Mouse (Mus musculus) olfactory bulb, adult 2 months (tissue): Measurements from ENCODE around the gene Tfr2. TPM values are rescaled to one million over a fixed set of nuclear protein-coding genes. Genes with fewer than 3 reads are reported as not detected.

ENCODE experiments used
- H3K27ac ChIP-seq: fragments of 200-500 bp; 2 replicates; pipeline ENCODE4 v1.5.1; 2012; ENCODE audit warnings: low read depth, low read length; ENCODE audit not compliant: insufficient read depth
- H3K4me1 ChIP-seq: fragments of 200-500 bp; 2 replicates; pipeline ENCODE4 v1.6.1; 2012; ENCODE audit warnings: low read length; ENCODE audit not compliant: control insufficient read depth, insufficient read depth
- H3K4me3 ChIP-seq: fragments of 200-500 bp; 2 replicates; pipeline ENCODE4 v1.5.1; 2012; ENCODE audit warnings: mild to moderate bottlenecking, low read depth, low read length, moderate library complexity; ENCODE audit not compliant: insufficient read depth
- CTCF ChIP-seq: fragments of 200-500 bp; IDR thresholded peaks from 2 replicates; pipeline ENCODE4 v1.5.1; 2012; ENCODE audit warnings: low read depth, mild to moderate bottlenecking, low read length, moderate library complexity; ENCODE audit not compliant: insufficient read depth
- POLR2A ChIP-seq: fragments of 200-500 bp; IDR thresholded peaks from 2 replicates; pipeline ENCODE4 v1.6.1; 2012; ENCODE audit warnings: mild to moderate bottlenecking, low read depth, low read length, moderate library complexity; ENCODE audit not compliant: insufficient read depth
- WGBS: fragments of 180-500 bp; shearing (Covaris S2); methylation state at CpG from one replicate; pipeline ENCODE4 v1.1.7; 2018; 5-methylcytosine and 5-hydroxymethylcytosine counted together
- polyA plus RNA-seq: library from polyadenylated mRNA; stranded (reverse); fragments of >200 nt; gene quantifications from 2 replicates; pipeline ENCODE4 v1.2.4, GENCODE M21; 2012; ENCODE audit warnings: low replicate concordance; ENCODE audit not compliant: missing spikeins, insufficient read depth, insufficient read length

Gene Tfr2
- polyA plus RNA-seq, 1 experiment, result not detected

DNA sequence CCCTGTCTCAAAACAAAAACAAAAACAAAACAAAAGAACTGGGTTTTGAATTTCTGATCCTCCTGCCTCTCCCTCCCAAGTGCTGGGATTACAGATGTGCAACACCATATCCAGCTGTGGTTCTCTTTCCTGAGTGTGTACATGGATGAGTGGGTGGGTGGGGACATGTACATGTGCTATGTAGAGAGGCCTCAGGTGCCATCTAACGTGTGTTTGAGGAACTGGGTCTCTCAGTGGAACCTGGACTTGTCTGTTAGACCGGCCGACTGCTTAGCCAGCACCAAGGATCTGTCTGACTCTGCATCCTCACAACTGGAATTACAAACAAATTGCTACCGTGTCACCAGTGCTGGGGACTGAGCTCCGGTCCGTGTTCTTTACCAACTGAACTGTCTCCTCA lies 28.0 kb downstream of the Tfr2 start:
- no peak overlapping the region for H3K27ac ChIP-seq
- 96% methylated on average over 6 of the region's 6 CpGs for WGBS
- no peak overlapping the region for H3K4me3 ChIP-seq
- no peak for TF ChIP-seq POLR2A
- no peak for TF ChIP-seq CTCF
- peaks cover 9% of the 10 kb centered on the region for H3K4me1 ChIP-seq

GRCm38 (mm10) chr5:137598100-137598826 lies 28.6 kb downstream of the Tfr2 start:
- TF ChIP-seq POLR2A (no peak), CTCF (no peak)
- H3K4me1 ChIP-seq, result peaks cover 9% of the 10 kb centered on the region
- H3K4me3 ChIP-seq, result no peak overlapping the region
- no peak overlapping the region for H3K27ac ChIP-seq
- WGBS, result 84% methylated on average over 2 of the region's 2 CpGs

DNA sequence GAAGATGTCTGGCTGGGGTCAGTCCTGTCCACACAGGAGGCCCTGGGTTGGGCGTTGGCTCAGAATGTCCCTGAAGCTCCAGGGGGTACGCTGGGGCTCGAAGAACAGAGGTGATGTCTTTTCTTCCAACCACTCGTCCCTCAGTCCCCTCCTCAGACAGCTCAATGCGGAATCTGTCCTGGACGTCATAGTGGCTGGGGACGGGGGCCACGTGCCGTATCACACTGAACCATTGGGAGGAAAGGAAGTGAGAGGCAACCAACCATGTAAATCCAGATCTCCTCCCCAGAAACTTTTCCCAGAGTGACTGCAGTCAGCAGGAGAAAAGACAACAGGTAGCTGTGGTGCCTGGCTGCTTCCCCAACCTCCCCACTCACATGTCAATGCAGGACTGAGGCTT lies 30.0 kb downstream of the Tfr2 start:
- 46% methylated on average over 9 of the region's 9 CpGs for WGBS
- Histone ChIP-seq H3K4me1 (peaks cover 9% of the 10 kb centered on the region), H3K4me3 (peak overlapping the region; percentile 67), H3K27ac (no peak overlapping the region)
- TF ChIP-seq POLR2A (no peak), CTCF (no peak)

- no peak for TF ChIP-seq CTCF
- TF ChIP-seq POLR2A, result no peak
- Histone ChIP-seq H3K4me1 (peaks cover 9% of the 10 kb centered on the region), H3K4me3 (peak overlapping the region; percentile 67), H3K27ac (peak overlapping the region; percentile 3; the same call in 1 of the 2 replicates)
- under 1% methylated on average over 19 of the region's 19 CpGs for WGBS
These were observed 30.6 kb downstream of the Tfr2 start for GRCm38 (mm10) chr5:137600281-137600618.

GRCm38 (mm10) chr5:137600619-137601364 lies 31.2 kb downstream of the Tfr2 start, which contains the start of gene Mospd3:
Mospd3 (minus strand) TSS chr5:137601058.
- TF ChIP-seq POLR2A (peak; percentile 29; the same call in 1 of the 2 replicates), CTCF (no peak)
- WGBS, result under 1% methylated on average over 41 of the region's 41 CpGs
- H3K4me1 ChIP-seq, result peaks cover 9% of the 10 kb centered on the region
- H3K27ac ChIP-seq, result peak within 1 kb of the TSS; percentile 86
- peak within 1 kb of the TSS; percentile 67 for H3K4me3 ChIP-seq

DNA sequence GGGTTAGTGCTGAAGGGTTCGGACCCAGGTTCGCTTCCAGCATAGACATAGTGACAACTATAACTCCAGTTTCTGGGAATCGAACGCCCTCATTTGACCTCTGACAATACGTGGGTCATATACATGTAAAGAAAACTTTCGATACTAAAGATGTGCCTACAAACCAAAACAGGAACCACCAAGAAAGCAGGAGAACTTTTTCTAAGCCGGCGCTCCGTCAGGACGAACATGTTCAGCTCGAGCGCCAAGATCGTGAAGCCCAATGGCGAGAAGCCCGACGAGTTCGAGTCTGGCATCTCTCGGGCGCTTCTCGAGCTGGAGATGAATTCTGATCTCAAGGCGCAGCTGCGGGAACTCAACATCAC lies 31.7 kb downstream of the Tfr2 start:
- WGBS, result under 1% methylated on average over 22 of the region's 22 CpGs

GRCm38 (mm10) chr5:137607860-137608653 lies 38.4 kb downstream of the Tfr2 start:
- H3K27ac ChIP-seq, result no peak overlapping the region
- H3K4me1 ChIP-seq, result peaks cover 8% of the 10 kb centered on the region; the same call in 1 of the 2 replicates
- no peak overlapping the region for H3K4me3 ChIP-seq
- WGBS, result 29% methylated on average over 26 of the region's 26 CpGs
- no peak for TF ChIP-seq POLR2A
- no peak for TF ChIP-seq CTCF

More for the DNA sequence above, 31.7 kb downstream of the Tfr2 start:
- H3K4me3 ChIP-seq, result peak overlapping the region; percentile 67
- peaks cover 9% of the 10 kb centered on the region for H3K4me1 ChIP-seq
- no peak for TF ChIP-seq POLR2A
- TF ChIP-seq CTCF, result no peak
- H3K27ac ChIP-seq, result no peak overlapping the region

DNA sequence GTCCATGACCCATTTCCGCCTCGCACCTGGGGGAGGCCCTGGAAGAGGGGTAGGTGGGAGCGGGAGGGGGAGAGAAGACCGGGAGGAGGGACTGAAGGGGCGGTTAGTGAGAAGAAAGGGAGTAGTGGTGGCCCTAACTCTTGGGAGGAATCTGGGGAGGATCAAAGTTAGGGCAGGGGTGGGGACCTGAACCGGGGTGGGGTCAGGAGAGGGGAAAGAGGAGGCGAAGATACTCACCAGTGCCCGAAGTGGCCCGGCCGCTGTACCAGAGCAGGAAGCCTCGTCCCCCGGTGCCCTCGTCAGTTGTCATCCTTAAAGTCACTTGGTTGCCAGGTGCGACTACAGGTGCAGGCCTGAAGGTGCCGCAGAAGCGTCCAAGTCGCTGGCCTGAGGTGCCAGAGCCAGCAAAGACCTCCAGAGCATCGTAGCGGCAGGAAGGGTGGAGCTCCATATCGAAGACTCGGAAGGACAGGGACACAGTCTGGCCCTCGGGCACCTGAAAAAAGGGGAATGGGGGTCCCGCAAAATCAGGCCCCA lies 39.1 kb downstream of the Tfr2 start:
- H3K4me3 ChIP-seq, result no peak overlapping the region
- H3K4me1 ChIP-seq, result peaks cover 8% of the 10 kb centered on the region; the same call in 1 of the 2 replicates
- H3K27ac ChIP-seq, result no peak overlapping the region
- TF ChIP-seq CTCF (no peak), POLR2A (no peak)
- 41% methylated on average over 23 of the region's 23 CpGs for WGBS
